Mouse (Mus musculus) olfactory bulb, adult 2 months (tissue): ENCODE measurements around the gene Upk2.

ENCODE experiments used
- CTCF ChIP-seq: fragments of 200-500 bp; IDR thresholded peaks from 2 replicates; pipeline ENCODE4 v1.5.1; 2012; ENCODE audit warnings: low read depth, mild to moderate bottlenecking, low read length, moderate library complexity; ENCODE audit not compliant: insufficient read depth
- POLR2A ChIP-seq: fragments of 200-500 bp; IDR thresholded peaks from 2 replicates; pipeline ENCODE4 v1.6.1; 2012; ENCODE audit warnings: mild to moderate bottlenecking, low read depth, low read length, moderate library complexity; ENCODE audit not compliant: insufficient read depth

DNA sequence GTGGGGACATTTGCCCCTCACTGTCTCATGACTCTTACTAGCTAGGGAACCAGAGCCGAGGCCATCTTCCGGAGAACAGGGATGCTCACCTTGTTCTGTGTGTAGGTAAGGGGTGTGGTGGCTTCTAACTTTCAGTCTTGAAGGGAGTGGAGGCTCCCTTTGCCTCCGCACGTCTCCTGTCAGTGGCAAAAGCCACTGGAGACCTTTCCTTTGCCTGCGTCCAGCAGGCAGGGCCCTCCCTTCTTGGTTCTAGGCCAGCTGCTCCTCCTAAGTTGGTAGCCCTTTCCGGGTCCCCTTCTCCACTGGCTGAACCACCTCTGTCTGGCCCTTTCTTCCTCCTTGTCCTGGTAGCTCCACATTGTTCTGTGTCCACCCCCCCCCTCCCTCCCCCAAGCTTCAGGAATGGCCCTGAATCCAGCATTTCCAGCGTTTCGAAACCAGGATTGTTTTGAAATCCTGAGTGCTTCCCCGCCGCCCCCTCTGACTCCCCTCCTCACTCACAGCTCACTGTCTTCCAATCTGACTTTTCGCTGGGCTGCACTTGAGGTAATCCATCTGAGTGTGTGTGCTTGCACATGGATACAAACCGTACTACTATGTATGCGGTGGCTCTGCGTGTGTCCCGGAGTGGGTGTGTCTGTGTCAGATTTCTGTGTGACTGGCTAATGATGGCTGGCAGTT lies 32.1 kb upstream of the Upk2 start:
- TF ChIP-seq CTCF (no peak), POLR2A (no peak)
